Mouse (Mus musculus): ENCODE results near the gene Cldn16. TPM values are rescaled to one million over a fixed set of nuclear protein-coding genes. Genes with fewer than 3 reads are reported as not detected.

Cldn16 gene
- polyA plus RNA-seq (2014; fragmentation: Nextera tagmentation; extraction: Ambion mirVana) = not detected in 2 replicates

GRCm38 (mm10) chr16:26462835-26463234 lies at the start of gene Cldn16:
Cldn16 (plus strand) TSS chr16:26463135.
- no peaks in the 10 kb centered on the region for H3K9me3 ChIP-seq (ENCODE audit: control insufficient read depth, low read length)
- no peaks in the 10 kb centered on the region for H3K4me1 ChIP-seq (ENCODE audit: control insufficient read depth, insufficient read depth, low read length)
- no peak for ATAC-seq (ENCODE audit: low read depth)
- H3K27ac ChIP-seq (ENCODE audit: low read depth, low read length) = no peak within 1 kb of the TSS; the same call in 1 of the 2 replicates
- H3K36me3 ChIP-seq (ENCODE audit: control insufficient read depth, insufficient read depth, low read length) = no peaks in the 10 kb centered on the region
- no peak within 1 kb of the TSS for H3K9ac ChIP-seq (replicated peaks; ENCODE audit: low read depth, low read length)
- H3K4me2 ChIP-seq (ENCODE audit: low read depth, low read length) = no peak within 1 kb of the TSS
- no peak within 1 kb of the TSS for H3K4me3 ChIP-seq (ENCODE audit: low read depth, low read length)
- WGBS = 80% methylated on average over 7 of the region's 7 CpGs
- H3K27me3 ChIP-seq (ENCODE audit: control insufficient read depth, insufficient read depth, low read length) = no peaks in the 10 kb centered on the region

GRCm38 (mm10) chr16:26418616-26419015 lies 44.3 kb upstream of the Cldn16 start:
- no peaks in the 10 kb centered on the region for H3K27me3 ChIP-seq (ENCODE audit: control insufficient read depth, insufficient read depth, low read length)
- H3K27ac ChIP-seq (ENCODE audit: low read depth, low read length) = no peak overlapping the region
- H3K9ac ChIP-seq (replicated peaks; ENCODE audit: low read depth, low read length) = no peak overlapping the region
- no peaks in the 10 kb centered on the region for H3K4me1 ChIP-seq (ENCODE audit: control insufficient read depth, insufficient read depth, low read length)
- H3K36me3 ChIP-seq (ENCODE audit: control insufficient read depth, insufficient read depth, low read length) = no peaks in the 10 kb centered on the region
- WGBS = 94% methylated on average over 3 of the region's 3 CpGs
- H3K4me2 ChIP-seq (ENCODE audit: low read depth, low read length) = no peak overlapping the region
- no peaks in the 10 kb centered on the region for H3K9me3 ChIP-seq (ENCODE audit: control insufficient read depth, low read length)
- ATAC-seq (ENCODE audit: low read depth) = no peak
- no peak overlapping the region for H3K4me3 ChIP-seq (ENCODE audit: low read depth, low read length)

GRCm38 (mm10) chr16:26422078-26422477 lies 40.9 kb upstream of the Cldn16 start:
- WGBS = 89% methylated on average over 4 of the region's 4 CpGs
- Histone ChIP-seq H3K36me3 (ENCODE audit: control insufficient read depth, insufficient read depth, low read length) (no peaks in the 10 kb centered on the region), H3K27ac (ENCODE audit: low read depth, low read length) (no peak overlapping the region), H3K4me3 (ENCODE audit: low read depth, low read length) (no peak overlapping the region), H3K4me1 (ENCODE audit: control insufficient read depth, insufficient read depth, low read length) (no peaks in the 10 kb centered on the region), H3K9ac (replicated peaks; ENCODE audit: low read depth, low read length) (no peak overlapping the region), H3K4me2 (ENCODE audit: low read depth, low read length) (no peak overlapping the region), H3K9me3 (ENCODE audit: control insufficient read depth, low read length) (no peaks in the 10 kb centered on the region), H3K27me3 (ENCODE audit: control insufficient read depth, insufficient read depth, low read length) (no peaks in the 10 kb centered on the region)
- ATAC-seq (ENCODE audit: low read depth) = no peak

DNA sequence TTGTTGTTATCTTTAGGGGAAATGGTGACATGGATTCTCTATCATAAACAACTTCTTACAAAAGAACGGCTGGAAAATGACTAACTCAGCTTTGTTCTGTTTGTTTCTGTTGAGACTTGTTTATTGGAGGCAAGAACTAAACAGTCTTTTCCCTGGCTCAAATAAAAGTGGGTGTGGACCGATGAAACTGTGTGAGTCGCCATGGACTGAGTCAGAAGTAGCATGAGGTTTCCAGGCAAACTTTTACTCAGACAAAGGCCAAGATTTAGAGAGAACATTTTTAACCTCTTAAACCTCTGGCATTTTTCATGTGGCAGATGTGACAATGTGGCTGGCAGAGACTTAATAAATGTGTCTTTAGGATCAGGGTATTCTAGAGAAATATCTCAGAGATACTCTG lies 32.7 kb upstream of the Cldn16 start:
- no peak for ATAC-seq (ENCODE audit: low read depth)
- H3K4me3 ChIP-seq (ENCODE audit: low read depth, low read length) = no peak overlapping the region
- no peak overlapping the region for H3K9ac ChIP-seq (replicated peaks; ENCODE audit: low read depth, low read length)
- no peaks in the 10 kb centered on the region for H3K4me1 ChIP-seq (ENCODE audit: control insufficient read depth, insufficient read depth, low read length)
- no peaks in the 10 kb centered on the region for H3K27me3 ChIP-seq (ENCODE audit: control insufficient read depth, insufficient read depth, low read length)
- no peak overlapping the region for H3K27ac ChIP-seq (ENCODE audit: low read depth, low read length)
- H3K4me2 ChIP-seq (ENCODE audit: low read depth, low read length) = no peak overlapping the region
- 84% methylated on average over 3 of the region's 3 CpGs for WGBS
- no peaks in the 10 kb centered on the region for H3K9me3 ChIP-seq (ENCODE audit: control insufficient read depth, low read length)
- no peaks in the 10 kb centered on the region for H3K36me3 ChIP-seq (ENCODE audit: control insufficient read depth, insufficient read depth, low read length)

DNA sequence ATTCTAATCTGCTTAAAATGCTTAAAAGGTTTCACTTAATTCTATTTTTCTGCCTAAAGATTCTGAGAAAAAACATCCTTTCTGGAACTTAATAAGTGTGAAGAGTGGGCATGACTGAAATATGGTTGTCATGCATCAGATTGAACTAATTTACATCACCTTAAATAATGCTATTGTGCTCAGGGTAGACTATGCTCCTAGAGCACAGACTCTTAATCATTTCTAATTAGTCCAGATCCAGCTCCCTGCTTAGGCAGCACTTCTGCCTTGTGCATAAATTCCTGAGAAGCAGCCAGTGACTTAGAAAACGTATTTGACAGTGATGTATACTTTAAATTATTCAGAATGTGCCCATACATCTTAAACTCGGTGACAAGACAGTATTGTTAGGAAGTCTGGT lies 29.4 kb upstream of the Cldn16 start:
- H3K9me3 ChIP-seq (ENCODE audit: control insufficient read depth, low read length) = no peaks in the 10 kb centered on the region
- ATAC-seq (ENCODE audit: low read depth) = no peak
- no peak overlapping the region for H3K27ac ChIP-seq (ENCODE audit: low read depth, low read length)
- WGBS = 30% methylated on average over 2 of the region's 2 CpGs
- H3K4me2 ChIP-seq (ENCODE audit: low read depth, low read length) = no peak overlapping the region
- H3K4me3 ChIP-seq (ENCODE audit: low read depth, low read length) = no peak overlapping the region
- H3K4me1 ChIP-seq (ENCODE audit: control insufficient read depth, insufficient read depth, low read length) = no peaks in the 10 kb centered on the region
- no peaks in the 10 kb centered on the region for H3K36me3 ChIP-seq (ENCODE audit: control insufficient read depth, insufficient read depth, low read length)
- H3K9ac ChIP-seq (replicated peaks; ENCODE audit: low read depth, low read length) = no peak overlapping the region
- no peaks in the 10 kb centered on the region for H3K27me3 ChIP-seq (ENCODE audit: control insufficient read depth, insufficient read depth, low read length)

GRCm38 (mm10) chr16:26440031-26440430 lies 22.9 kb upstream of the Cldn16 start:
- Histone ChIP-seq H3K9ac (replicated peaks; ENCODE audit: low read depth, low read length) (no peak overlapping the region), H3K9me3 (ENCODE audit: control insufficient read depth, low read length) (no peaks in the 10 kb centered on the region), H3K27ac (ENCODE audit: low read depth, low read length) (no peak overlapping the region), H3K4me3 (ENCODE audit: low read depth, low read length) (no peak overlapping the region), H3K36me3 (ENCODE audit: control insufficient read depth, insufficient read depth, low read length) (no peaks in the 10 kb centered on the region), H3K4me1 (ENCODE audit: control insufficient read depth, insufficient read depth, low read length) (no peaks in the 10 kb centered on the region), H3K27me3 (ENCODE audit: control insufficient read depth, insufficient read depth, low read length) (no peaks in the 10 kb centered on the region), H3K4me2 (ENCODE audit: low read depth, low read length) (no peak overlapping the region)
- ATAC-seq (ENCODE audit: low read depth) = no peak
- WGBS = 86% methylated on average over 3 of the region's 3 CpGs

DNA sequence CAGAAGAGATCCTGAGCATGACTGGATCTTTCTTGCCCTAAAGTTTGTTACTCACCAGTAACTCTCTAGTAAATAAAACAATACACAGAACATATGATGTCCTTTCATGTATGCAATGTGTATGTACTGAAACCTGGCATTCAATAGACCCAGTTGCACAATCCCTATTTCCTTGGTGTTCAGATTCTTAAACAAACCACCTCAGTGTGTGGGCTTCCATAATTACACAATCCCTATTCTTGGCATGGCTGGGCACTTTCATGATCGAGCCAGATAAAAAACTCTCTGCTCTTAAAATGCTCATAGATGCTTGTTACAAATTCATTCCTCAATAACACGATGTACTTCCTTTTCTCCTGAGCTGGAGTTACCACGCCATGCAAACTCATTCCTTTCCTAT lies 21.8 kb upstream of the Cldn16 start:
- Histone ChIP-seq H3K9me3 (ENCODE audit: control insufficient read depth, low read length) (no peaks in the 10 kb centered on the region), H3K9ac (replicated peaks; ENCODE audit: low read depth, low read length) (no peak overlapping the region), H3K27ac (ENCODE audit: low read depth, low read length) (no peak overlapping the region), H3K4me2 (ENCODE audit: low read depth, low read length) (no peak overlapping the region), H3K27me3 (ENCODE audit: control insufficient read depth, insufficient read depth, low read length) (no peaks in the 10 kb centered on the region), H3K4me3 (ENCODE audit: low read depth, low read length) (no peak overlapping the region), H3K36me3 (ENCODE audit: control insufficient read depth, insufficient read depth, low read length) (no peaks in the 10 kb centered on the region), H3K4me1 (ENCODE audit: control insufficient read depth, insufficient read depth, low read length) (no peaks in the 10 kb centered on the region)
- ATAC-seq (ENCODE audit: low read depth) = no peak
- 89% methylated on average over 3 of the region's 3 CpGs for WGBS

DNA sequence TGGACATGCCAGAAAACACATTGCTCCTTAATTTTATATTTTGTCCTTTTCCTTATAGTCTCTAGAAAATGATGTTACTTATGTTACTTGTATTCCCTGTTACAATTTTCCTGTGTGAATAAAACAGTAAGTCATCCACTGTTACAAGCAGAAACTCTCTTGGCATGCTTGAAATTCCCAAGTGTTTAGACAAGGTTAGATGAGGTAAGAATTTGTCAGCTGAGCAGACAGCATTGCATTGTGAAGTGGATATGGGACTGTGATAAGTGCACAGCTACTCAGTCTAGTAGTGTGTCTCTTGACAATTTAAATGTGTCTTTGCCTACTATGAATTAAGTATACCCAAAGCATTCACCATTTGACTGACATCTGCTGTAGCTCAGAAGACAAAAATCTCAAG lies 18.1 kb upstream of the Cldn16 start:
- H3K4me2 ChIP-seq (ENCODE audit: low read depth, low read length) = no peak overlapping the region
- no peak for ATAC-seq (ENCODE audit: low read depth)
- H3K9ac ChIP-seq (replicated peaks; ENCODE audit: low read depth, low read length) = no peak overlapping the region
- H3K4me1 ChIP-seq (ENCODE audit: control insufficient read depth, insufficient read depth, low read length) = no peaks in the 10 kb centered on the region
- no peaks in the 10 kb centered on the region for H3K36me3 ChIP-seq (ENCODE audit: control insufficient read depth, insufficient read depth, low read length)
- H3K4me3 ChIP-seq (ENCODE audit: low read depth, low read length) = no peak overlapping the region
- H3K27ac ChIP-seq (ENCODE audit: low read depth, low read length) = no peak overlapping the region
- H3K27me3 ChIP-seq (ENCODE audit: control insufficient read depth, insufficient read depth, low read length) = no peaks in the 10 kb centered on the region
- no peaks in the 10 kb centered on the region for H3K9me3 ChIP-seq (ENCODE audit: control insufficient read depth, low read length)

DNA sequence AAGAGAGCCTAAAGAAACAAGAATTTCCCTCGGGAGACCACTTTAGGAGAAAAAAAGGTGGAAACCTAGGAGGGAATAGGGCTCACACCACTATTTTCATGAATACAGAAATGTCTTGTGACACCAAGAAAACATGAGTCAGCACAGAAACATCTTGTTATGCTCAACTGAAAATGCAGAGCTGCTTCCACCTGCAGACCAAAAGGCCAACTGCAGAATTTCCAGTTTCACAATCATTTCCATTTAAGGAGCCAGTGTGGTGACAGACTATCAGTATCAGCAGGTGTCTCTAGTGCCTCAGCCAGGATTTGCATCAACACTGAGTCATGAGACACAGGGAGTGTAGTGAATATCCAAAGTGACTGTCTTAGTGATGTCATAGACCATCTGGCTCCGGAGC lies 15.3 kb upstream of the Cldn16 start:
- Histone ChIP-seq H3K4me3 (ENCODE audit: low read depth, low read length) (no peak overlapping the region), H3K4me2 (ENCODE audit: low read depth, low read length) (no peak overlapping the region), H3K36me3 (ENCODE audit: control insufficient read depth, insufficient read depth, low read length) (no peaks in the 10 kb centered on the region), H3K4me1 (ENCODE audit: control insufficient read depth, insufficient read depth, low read length) (no peaks in the 10 kb centered on the region), H3K27ac (ENCODE audit: low read depth, low read length) (no peak overlapping the region), H3K27me3 (ENCODE audit: control insufficient read depth, insufficient read depth, low read length) (no peaks in the 10 kb centered on the region), H3K9me3 (ENCODE audit: control insufficient read depth, low read length) (no peaks in the 10 kb centered on the region), H3K9ac (replicated peaks; ENCODE audit: low read depth, low read length) (no peak overlapping the region)
- WGBS = 70% methylated on average over 2 of the region's 2 CpGs
- no peak for ATAC-seq (ENCODE audit: low read depth)

DNA sequence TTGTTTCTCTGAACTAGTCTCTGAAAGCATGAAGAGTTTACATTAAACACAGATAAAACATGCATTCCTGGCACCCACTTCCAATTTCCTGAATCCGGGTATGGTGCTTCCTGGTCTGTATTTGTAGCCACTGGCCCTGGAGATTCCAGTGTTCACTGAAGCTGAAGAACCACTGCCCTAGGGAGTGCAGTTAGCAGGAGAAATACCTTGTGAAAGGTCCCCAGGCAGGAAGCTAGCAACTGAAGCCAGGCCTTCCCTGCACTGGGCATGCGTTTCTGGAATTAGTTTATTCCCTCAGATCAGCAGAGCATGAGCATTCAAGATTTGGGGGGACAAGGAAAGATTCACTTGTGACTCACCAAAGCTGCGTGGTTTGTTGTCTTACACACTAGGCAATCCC lies 8.8 kb upstream of the Cldn16 start:
- Histone ChIP-seq H3K36me3 (ENCODE audit: control insufficient read depth, insufficient read depth, low read length) (no peaks in the 10 kb centered on the region), H3K4me3 (ENCODE audit: low read depth, low read length) (no peak overlapping the region), H3K4me1 (ENCODE audit: control insufficient read depth, insufficient read depth, low read length) (no peaks in the 10 kb centered on the region), H3K4me2 (ENCODE audit: low read depth, low read length) (no peak overlapping the region), H3K9me3 (ENCODE audit: control insufficient read depth, low read length) (no peaks in the 10 kb centered on the region), H3K27me3 (ENCODE audit: control insufficient read depth, insufficient read depth, low read length) (no peaks in the 10 kb centered on the region), H3K9ac (replicated peaks; ENCODE audit: low read depth, low read length) (no peak overlapping the region), H3K27ac (ENCODE audit: low read depth, low read length) (no peak overlapping the region)
- ATAC-seq (ENCODE audit: low read depth) = no peak
- 67% methylated on average over 3 of the region's 3 CpGs for WGBS

All from neural tube, embryonic 14.5 days (tissue).